Mouse (Mus musculus): ENCODE results near the gene Zdhhc14. TPM values are rescaled to one million over a fixed set of nuclear protein-coding genes. Genes with fewer than 3 reads are reported as not detected.
"Not testable (repeated sequence)": the region's sequence is repeated elsewhere in the genome, so short reads cannot be mapped to it uniquely, and the experiment has no call there.

Zdhhc14 gene
- polyA plus RNA-seq, 1 experiment from 2014 or later = 4.1 TPM

DNA sequence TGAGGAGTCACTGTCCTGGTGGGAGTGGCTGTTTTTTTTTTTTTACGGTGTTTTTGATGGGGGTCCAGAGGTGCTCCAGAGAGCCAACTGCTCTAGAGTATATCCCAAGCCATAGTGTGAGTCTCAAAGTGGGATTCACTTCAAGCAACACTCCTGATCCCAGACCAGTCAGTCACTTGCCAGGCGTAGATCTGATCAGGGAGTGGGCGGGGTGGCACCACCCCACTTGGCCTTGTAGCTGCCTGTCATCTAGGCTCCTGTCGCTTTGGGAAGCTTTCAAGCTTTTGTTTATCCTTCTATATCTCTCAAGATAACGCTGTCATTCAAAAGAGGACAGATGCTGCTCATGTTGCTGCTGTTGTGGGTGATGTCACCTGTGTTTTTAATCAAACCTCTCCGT, 130.4 kb downstream of the Zdhhc14 start:
- H3K9me3 ChIP-seq = no peaks in the 10 kb centered on the region
- 71% methylated on average over 6 of the region's 6 CpGs for WGBS
- no peaks in the 10 kb centered on the region for H3K36me3 ChIP-seq
- no peak overlapping the region for H3K4me2 ChIP-seq (replicated peaks)
- 0 out of 2 replicates have a peak, but pooled peaks cover 6% of the 10 kb centered on the region for H3K4me1 ChIP-seq
- no peak overlapping the region for H3K27ac ChIP-seq (replicated peaks)
- no peaks in the 10 kb centered on the region for H3K27me3 ChIP-seq
- no peak for ATAC-seq (ENCODE audit: low FRiP score, low read depth)
- H3K9ac ChIP-seq (replicated peaks) = no peak overlapping the region
- no peak overlapping the region for H3K4me3 ChIP-seq

DNA sequence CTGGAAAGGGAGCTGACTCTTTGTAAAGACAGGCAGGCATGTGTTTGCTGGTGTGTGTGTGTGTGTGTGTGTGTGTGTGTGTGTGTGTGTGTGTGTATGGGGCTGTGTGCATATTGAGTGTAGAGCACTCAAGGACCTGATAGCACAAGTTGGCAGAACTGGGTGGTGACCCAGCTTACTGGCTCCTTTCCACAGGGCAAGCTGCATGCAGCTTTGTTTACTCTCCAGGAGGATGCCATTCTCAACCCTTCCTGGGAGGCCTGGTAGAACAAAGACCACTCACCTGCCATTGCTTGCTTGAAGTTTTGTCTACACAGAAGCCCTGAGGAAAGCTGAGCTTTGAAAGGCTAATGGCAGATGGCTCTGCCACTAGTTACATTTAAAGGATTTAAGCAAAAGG, 130.8 kb downstream of the Zdhhc14 start:
- H3K9me3 ChIP-seq = no peaks in the 10 kb centered on the region
- 0 out of 2 replicates have a peak, but pooled peaks cover 6% of the 10 kb centered on the region for H3K4me1 ChIP-seq
- no peak overlapping the region for H3K4me2 ChIP-seq (replicated peaks)
- ATAC-seq (ENCODE audit: low FRiP score, low read depth) = no peak
- H3K27me3 ChIP-seq = no peaks in the 10 kb centered on the region
- no peak overlapping the region for H3K9ac ChIP-seq (replicated peaks)
- no peaks in the 10 kb centered on the region for H3K36me3 ChIP-seq
- H3K4me3 ChIP-seq = no peak overlapping the region
- no peak overlapping the region for H3K27ac ChIP-seq (replicated peaks)

DNA sequence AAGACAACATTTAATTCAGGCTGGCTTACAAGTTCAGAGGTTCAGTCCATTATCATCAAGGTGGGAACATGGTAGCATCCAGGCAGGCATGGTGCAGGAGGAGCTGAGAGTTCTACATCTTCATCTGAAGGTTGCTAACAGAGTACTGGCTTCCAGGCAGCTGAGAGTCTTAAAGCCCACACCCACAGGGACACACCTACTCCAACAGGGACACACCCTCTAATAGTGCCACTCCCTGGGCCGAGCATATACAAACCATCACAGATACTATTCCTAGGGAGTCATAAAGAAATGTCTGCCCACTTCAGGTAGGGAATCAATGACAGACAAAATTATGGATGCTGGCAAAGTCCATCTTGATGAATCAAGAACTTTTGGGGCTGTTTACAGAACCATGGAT, 132.5 kb downstream of the Zdhhc14 start:
- not testable (repeated sequence) for H3K36me3 ChIP-seq; H3K9ac ChIP-seq (replicated peaks); ATAC-seq (ENCODE audit: low FRiP score, low read depth); H3K4me3 ChIP-seq; H3K4me2 ChIP-seq (replicated peaks); H3K4me1 ChIP-seq; H3K27me3 ChIP-seq; H3K9me3 ChIP-seq; H3K27ac ChIP-seq (replicated peaks)
- WGBS = 72% methylated on average over 1 of the region's 1 CpGs

DNA sequence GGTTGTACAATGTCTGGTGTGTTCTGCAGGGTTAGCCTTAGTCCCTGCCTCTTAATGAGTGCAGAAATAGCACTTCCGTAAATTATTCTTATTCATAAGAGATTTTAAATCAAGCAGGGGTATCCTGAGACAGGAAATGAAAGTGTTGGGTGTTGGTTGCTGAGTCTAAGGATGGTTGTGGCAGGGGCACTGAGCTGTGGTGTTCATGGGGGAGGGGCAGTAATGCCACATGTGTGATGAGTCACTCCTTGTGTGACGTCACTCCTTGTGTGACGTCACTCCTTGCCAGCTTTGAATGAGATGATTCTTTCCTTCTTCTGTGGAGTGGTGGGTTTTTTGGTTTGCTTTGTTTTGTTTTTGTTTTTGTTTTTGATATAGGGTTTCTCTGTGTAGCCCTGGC, 134.0 kb downstream of the Zdhhc14 start:
- Histone ChIP-seq H3K4me3 (no peak overlapping the region), H3K36me3 (no peaks in the 10 kb centered on the region), H3K9ac (replicated peaks) (no peak overlapping the region), H3K9me3 (no peaks in the 10 kb centered on the region), H3K27ac (replicated peaks) (no peak overlapping the region), H3K27me3 (no peaks in the 10 kb centered on the region), H3K4me1 (0 out of 2 replicates have a peak, but pooled peaks cover 6% of the 10 kb centered on the region), H3K4me2 (replicated peaks) (no peak overlapping the region)
- ATAC-seq (ENCODE audit: low FRiP score, low read depth) = no peak
- WGBS = 71% methylated on average over 3 of the region's 3 CpGs

DNA sequence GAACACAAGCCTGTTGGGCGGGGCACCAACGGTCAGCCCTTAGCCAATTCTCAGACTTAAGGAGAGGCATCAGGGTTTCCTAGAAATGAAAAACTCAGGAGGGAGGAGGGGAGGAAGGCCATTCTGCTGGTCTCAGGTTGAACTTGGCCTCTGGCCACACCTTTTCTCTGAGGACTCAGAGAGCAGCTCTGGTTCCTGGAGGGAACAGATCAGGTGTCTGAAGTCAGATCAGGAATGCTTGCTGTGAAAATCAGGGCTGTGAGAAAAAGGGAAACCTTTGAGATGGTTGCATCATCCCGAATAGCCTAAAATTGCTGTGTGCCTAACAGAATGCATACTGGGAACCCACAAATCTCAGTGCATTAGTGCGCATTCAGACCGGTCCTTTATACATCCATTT, 135.3 kb downstream of the Zdhhc14 start:
- H3K4me3 ChIP-seq = no peak overlapping the region
- WGBS = 98% methylated on average over 5 of the region's 5 CpGs
- 0 out of 2 replicates have a peak, but pooled peaks cover 6% of the 10 kb centered on the region for H3K4me1 ChIP-seq
- H3K4me2 ChIP-seq (replicated peaks) = no peak overlapping the region
- H3K27me3 ChIP-seq = no peaks in the 10 kb centered on the region
- H3K27ac ChIP-seq (replicated peaks) = no peak overlapping the region
- no peaks in the 10 kb centered on the region for H3K9me3 ChIP-seq
- no peaks in the 10 kb centered on the region for H3K36me3 ChIP-seq
- ATAC-seq (ENCODE audit: low FRiP score, low read depth) = no peak
- H3K9ac ChIP-seq (replicated peaks) = no peak overlapping the region

DNA sequence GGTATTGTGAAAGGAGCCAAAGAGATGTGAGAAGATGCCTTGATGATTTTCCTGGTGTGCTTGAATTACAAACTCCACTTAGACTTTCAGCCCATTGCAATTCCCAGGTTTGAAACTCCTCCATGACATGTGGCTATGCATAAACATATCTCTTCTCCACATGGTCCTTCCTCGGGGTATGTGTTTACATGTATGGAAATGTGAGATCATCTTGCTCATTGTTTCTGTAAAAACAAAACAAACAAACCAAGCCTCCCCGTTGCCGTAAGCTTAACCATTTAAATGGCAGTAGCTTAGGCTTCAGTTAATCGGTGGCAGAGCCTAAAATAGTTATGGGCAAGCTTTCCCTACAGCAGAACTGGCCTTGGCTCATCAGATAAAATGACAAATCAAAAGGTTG, 137.3 kb downstream of the Zdhhc14 start:
- H3K9ac ChIP-seq (replicated peaks) = no peak overlapping the region
- ATAC-seq (ENCODE audit: low FRiP score, low read depth) = no peak
- 75% methylated on average over 4 of the region's 4 CpGs for WGBS
- no peaks in the 10 kb centered on the region for H3K4me1 ChIP-seq
- no peak overlapping the region for H3K4me2 ChIP-seq (replicated peaks)
- H3K4me3 ChIP-seq = no peak overlapping the region
- H3K27me3 ChIP-seq = no peaks in the 10 kb centered on the region
- H3K9me3 ChIP-seq = no peaks in the 10 kb centered on the region
- H3K27ac ChIP-seq (replicated peaks) = no peak overlapping the region
- no peaks in the 10 kb centered on the region for H3K36me3 ChIP-seq

DNA sequence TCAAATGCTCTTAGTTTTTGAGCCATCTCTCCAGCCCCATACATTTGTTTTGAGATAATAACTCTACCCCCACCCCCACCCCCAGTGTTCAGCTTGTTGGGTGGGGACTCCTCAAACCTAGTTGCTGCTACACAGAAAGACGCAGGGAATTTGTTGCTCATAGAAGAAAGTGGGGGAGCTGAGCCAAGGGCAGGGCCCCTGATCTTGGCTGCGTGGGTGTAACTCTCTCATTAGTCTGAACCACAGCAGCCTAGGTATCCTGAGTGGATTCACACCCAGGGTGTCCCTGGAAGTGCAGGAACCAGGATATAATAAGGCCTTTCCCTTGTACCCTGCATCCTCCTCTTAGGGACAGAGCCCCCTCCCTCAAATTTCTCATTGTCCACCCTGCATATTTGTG, 142.9 kb downstream of the Zdhhc14 start:
- no peaks in the 10 kb centered on the region for H3K4me1 ChIP-seq
- ATAC-seq (ENCODE audit: low FRiP score, low read depth) = no peak
- no peak overlapping the region for H3K9ac ChIP-seq (replicated peaks)
- H3K36me3 ChIP-seq = no peaks in the 10 kb centered on the region
- no peak overlapping the region for H3K4me3 ChIP-seq
- H3K9me3 ChIP-seq = no peaks in the 10 kb centered on the region
- H3K4me2 ChIP-seq (replicated peaks) = no peak overlapping the region
- no peak overlapping the region for H3K27ac ChIP-seq (replicated peaks)
- WGBS = 90% methylated on average over 2 of the region's 2 CpGs
- no peaks in the 10 kb centered on the region for H3K27me3 ChIP-seq

DNA sequence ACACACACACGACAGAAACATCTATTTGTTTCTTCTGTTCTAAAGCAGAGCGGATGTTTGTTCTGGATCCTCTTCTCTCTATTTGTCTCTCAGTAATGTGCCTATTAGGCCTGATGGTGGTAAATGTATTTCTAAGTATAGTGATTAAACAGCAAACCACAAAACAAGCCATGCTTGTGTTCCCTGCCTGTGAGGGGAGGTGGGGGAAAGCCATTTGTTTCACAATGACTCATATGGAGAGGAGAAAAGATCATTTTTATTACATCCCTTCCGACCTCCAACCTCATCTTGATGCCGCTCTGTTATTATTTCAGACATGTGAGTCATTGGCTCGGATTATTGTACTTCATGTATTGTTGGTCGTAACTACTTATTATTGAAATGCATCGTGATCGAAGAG, 149.1 kb downstream of the Zdhhc14 start:
- Histone ChIP-seq H3K27me3 (no peaks in the 10 kb centered on the region), H3K4me2 (replicated peaks) (no peak overlapping the region), H3K27ac (replicated peaks) (no peak overlapping the region), H3K9me3 (no peaks in the 10 kb centered on the region), H3K4me3 (no peak overlapping the region), H3K36me3 (no peaks in the 10 kb centered on the region), H3K9ac (replicated peaks) (no peak overlapping the region), H3K4me1 (no peaks in the 10 kb centered on the region)
- ATAC-seq (ENCODE audit: low FRiP score, low read depth) = no peak
- 91% methylated on average over 8 of the region's 8 CpGs for WGBS

DNA sequence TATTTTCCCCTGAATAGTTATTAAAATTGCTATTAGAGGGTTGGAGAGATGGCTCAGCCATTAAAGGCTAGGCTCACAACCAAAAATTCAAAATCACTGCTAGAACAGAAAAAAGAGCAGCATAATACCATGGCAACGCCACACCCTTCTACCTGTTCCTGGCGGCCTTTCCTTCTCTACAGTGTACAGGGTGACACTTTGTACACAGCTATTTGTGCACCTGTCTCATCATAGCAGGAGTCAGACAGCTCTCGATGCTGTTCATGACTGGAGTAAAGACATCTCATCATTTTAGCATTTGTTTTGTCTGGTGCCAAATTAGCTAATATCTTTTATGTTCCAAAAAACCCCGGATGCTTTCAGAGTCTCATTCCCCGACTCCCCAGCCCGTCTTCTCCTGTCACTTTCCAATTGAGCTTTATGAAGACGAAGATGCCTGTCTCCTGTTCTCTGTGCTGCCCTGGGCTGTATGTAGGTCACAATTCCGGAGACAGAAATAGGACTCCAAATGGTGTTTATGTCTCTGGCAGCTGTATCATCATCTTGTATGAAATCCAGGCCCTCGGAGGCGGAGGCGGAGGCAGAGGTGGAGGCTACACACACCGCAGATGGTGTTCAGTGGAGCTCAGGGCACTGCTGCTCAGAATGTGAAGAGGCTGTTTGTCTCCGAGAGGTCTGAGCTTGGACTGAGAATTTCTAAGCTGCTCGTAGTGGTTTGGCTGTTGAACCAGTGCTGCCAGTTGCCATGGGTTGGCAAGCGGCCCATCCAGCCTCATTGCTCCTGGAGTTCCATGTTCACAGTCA, 150.8 kb downstream of the Zdhhc14 start:
- no peak for ATAC-seq (ENCODE audit: low FRiP score, low read depth)
- Histone ChIP-seq H3K9me3 (no peaks in the 10 kb centered on the region), H3K4me3 (no peak overlapping the region), H3K27ac (replicated peaks) (no peak overlapping the region), H3K4me1 (no peaks in the 10 kb centered on the region), H3K9ac (replicated peaks) (no peak overlapping the region), H3K36me3 (no peaks in the 10 kb centered on the region), H3K4me2 (replicated peaks) (no peak overlapping the region), H3K27me3 (no peaks in the 10 kb centered on the region)
- 87% methylated on average over 15 of the region's 15 CpGs for WGBS

DNA sequence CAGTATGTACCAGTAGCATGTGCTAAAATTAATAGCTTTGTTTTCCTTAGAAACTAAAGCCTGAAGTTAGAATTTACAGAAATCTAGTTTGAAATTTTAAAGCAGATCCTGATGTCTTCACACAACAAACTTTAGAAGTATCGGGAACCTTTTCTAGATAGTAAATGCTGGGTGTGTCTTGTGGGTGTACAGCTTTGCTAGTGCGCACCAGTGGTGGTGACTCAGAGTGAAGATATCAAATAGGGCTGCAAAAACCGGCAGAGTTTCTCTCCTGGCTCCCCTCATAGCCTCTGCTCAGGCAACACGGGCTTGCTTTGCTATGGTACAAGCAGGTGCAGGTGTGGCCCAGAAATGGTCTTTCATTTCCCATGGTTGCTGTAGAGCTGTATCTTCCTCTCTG, 157.8 kb downstream of the Zdhhc14 start:
- Histone ChIP-seq H3K36me3 (no peaks in the 10 kb centered on the region), H3K27ac (replicated peaks) (no peak overlapping the region), H3K9me3 (no peaks in the 10 kb centered on the region), H3K4me3 (no peak overlapping the region), H3K4me1 (no peaks in the 10 kb centered on the region), H3K4me2 (replicated peaks) (no peak overlapping the region), H3K27me3 (no peaks in the 10 kb centered on the region), H3K9ac (replicated peaks) (no peak overlapping the region)
- no peak for ATAC-seq (ENCODE audit: low FRiP score, low read depth)
- 89% methylated on average over 4 of the region's 4 CpGs for WGBS

DNA sequence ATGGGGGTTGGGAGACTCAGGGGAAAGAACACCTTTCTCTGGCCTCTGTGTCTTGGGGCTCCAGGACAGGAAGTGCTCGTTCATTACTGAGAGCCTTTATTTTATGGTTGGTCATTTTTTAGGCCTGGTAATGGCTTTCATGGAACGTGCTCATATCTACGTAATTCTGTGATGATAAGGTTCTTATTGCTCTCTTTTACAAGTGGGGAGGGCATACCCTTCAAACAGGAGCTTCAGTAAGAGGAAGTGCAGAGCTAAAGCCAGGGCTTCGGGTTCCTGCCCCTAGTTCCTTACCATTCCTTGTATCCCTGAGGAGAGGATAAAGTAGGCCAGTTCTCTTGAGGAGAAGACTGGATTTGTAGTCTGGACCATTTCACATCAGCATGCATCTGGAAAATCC, 158.3 kb downstream of the Zdhhc14 start:
- Histone ChIP-seq H3K9me3 (no peaks in the 10 kb centered on the region), H3K27ac (replicated peaks) (no peak overlapping the region), H3K9ac (replicated peaks) (no peak overlapping the region), H3K4me1 (no peaks in the 10 kb centered on the region), H3K4me3 (no peak overlapping the region), H3K4me2 (replicated peaks) (no peak overlapping the region), H3K36me3 (no peaks in the 10 kb centered on the region), H3K27me3 (no peaks in the 10 kb centered on the region)
- no peak for ATAC-seq (ENCODE audit: low FRiP score, low read depth)
- 88% methylated on average over 4 of the region's 4 CpGs for WGBS

DNA sequence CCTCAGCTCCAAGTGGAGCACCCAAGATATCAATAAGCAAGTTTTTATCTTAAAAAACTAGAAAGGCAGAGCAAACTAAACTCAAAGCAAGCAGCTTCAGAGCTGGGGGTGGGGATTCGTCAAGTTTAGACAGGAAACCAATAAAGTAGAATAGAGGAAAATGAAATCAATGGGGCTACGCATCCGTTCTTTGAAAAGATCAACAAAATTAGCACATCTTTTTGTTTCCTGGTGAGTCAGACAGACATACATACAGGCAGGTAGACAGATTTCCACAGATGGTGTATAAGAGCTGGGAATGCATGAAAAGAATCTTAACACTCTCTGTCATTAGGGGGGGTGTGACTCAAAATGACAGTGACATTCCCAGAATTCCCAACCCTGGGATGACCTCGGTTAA, 159.2 kb downstream of the Zdhhc14 start:
- no peak overlapping the region for H3K4me3 ChIP-seq
- ATAC-seq (ENCODE audit: low FRiP score, low read depth) = no peak
- H3K36me3 ChIP-seq = no peaks in the 10 kb centered on the region
- H3K9me3 ChIP-seq = no peaks in the 10 kb centered on the region
- no peak overlapping the region for H3K9ac ChIP-seq (replicated peaks)
- no peaks in the 10 kb centered on the region for H3K4me1 ChIP-seq
- no peak overlapping the region for H3K4me2 ChIP-seq (replicated peaks)
- no peak overlapping the region for H3K27ac ChIP-seq (replicated peaks)
- no peaks in the 10 kb centered on the region for H3K27me3 ChIP-seq
- WGBS = 86% methylated on average over 4 of the region's 4 CpGs

DNA sequence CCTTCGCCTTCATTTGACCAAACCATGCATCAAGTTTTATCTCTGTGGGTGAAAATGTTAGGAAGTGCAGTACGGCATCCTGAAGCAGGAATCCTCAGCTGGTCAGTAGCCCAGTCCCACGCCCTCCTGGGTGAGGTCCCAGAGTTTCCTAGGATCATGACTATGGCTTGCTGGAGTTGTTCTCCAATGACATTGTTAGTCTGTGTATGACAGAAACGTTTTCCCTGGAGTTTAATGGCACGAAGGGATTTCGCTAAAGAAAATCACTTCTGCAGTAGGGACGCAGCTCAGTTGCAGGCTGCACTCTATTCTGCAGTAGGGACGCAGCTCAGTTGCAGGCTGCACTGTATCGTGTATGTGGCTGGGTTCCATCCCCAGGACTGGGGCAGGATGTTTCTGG, 161.6 kb downstream of the Zdhhc14 start:
- Histone ChIP-seq H3K4me3 (no peak overlapping the region), H3K9me3 (no peaks in the 10 kb centered on the region), H3K27me3 (peaks cover 7% of the 10 kb centered on the region), H3K4me2 (replicated peaks) (no peak overlapping the region), H3K27ac (replicated peaks) (no peak overlapping the region), H3K36me3 (no peaks in the 10 kb centered on the region), H3K9ac (replicated peaks) (no peak overlapping the region), H3K4me1 (no peaks in the 10 kb centered on the region)
- 84% methylated on average over 9 of the region's 9 CpGs for WGBS
- no peak for ATAC-seq (ENCODE audit: low FRiP score, low read depth)
